Mouse (Mus musculus): Measurements from ENCODE around the gene Mrpl10. TPM values are rescaled to one million over a fixed set of nuclear protein-coding genes. Genes with fewer than 3 reads are reported as not detected.

Mrpl10 gene
- polyA plus RNA-seq, 1 experiment, result 77.5 TPM

DNA sequence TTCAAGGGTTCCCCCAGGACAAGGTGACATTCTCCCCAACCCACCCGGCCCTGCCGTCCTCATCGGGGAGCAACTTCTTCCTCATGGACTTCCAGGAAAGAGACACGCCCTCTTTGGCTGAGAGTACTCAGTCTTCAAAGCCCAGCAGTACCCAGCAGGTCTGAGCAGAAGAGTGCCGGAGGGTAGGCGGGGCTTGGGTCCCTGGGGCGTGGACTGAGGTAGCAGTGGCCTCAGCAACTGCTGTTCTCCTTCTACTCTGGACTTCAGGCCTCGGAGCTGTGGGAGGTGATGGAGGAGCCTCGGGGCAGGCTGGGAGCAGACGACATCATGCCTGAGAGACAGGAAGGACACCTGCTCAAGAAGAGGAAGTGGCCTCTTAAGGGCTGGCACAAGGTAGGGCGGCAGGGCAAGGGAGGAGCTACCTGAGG, 10.9 kb downstream of the Mrpl10 start:
- H3K4me3 ChIP-seq (ENCODE audit: insufficient read depth, poor library complexity, severe bottlenecking), result no peak overlapping the region
- H3K27me3 ChIP-seq (ENCODE audit: control insufficient read depth, insufficient read depth, insufficient read length), result no peaks in the 10 kb centered on the region
- H3K36me3 ChIP-seq (ENCODE audit: control insufficient read depth, insufficient read depth), result peaks cover 13% of the 10 kb centered on the region
- H3K79me3 ChIP-seq (ENCODE audit: low read depth), result no peaks in the 10 kb centered on the region
- H3K79me2 ChIP-seq (ENCODE audit: control insufficient read depth, insufficient read depth), result no peaks in the 10 kb centered on the region
- no peak overlapping the region for H3ac ChIP-seq (ENCODE audit: control insufficient read depth, insufficient read length, low read depth)
- no peak for TF ChIP-seq MYOD1 (IDR thresholded peaks at IDR 0.05; ENCODE audit: control insufficient read depth, insufficient read length, low read depth)
- no peak for TF ChIP-seq CEBPB (IDR thresholded peaks at IDR 0.05; ENCODE audit: low read depth)
- TF ChIP-seq FOSL1 (IDR thresholded peaks at IDR 0.05; ENCODE audit: insufficient read depth, low read length, poor library complexity, severe bottlenecking), result no peak
- TF ChIP-seq MAX (IDR thresholded peaks at IDR 0.05), result no peak
- TF ChIP-seq MYOG (IDR thresholded peaks at IDR 0.05; ENCODE audit: control insufficient read depth, extremely low read depth, insufficient read length), result no peak
- no peak for TF ChIP-seq CTCF (IDR thresholded peaks at IDR 0.05; ENCODE audit: control insufficient read depth, insufficient read depth, insufficient read length)
- TF ChIP-seq USF1 (IDR thresholded peaks at IDR 0.05; ENCODE audit: low read depth), result no peak

DNA sequence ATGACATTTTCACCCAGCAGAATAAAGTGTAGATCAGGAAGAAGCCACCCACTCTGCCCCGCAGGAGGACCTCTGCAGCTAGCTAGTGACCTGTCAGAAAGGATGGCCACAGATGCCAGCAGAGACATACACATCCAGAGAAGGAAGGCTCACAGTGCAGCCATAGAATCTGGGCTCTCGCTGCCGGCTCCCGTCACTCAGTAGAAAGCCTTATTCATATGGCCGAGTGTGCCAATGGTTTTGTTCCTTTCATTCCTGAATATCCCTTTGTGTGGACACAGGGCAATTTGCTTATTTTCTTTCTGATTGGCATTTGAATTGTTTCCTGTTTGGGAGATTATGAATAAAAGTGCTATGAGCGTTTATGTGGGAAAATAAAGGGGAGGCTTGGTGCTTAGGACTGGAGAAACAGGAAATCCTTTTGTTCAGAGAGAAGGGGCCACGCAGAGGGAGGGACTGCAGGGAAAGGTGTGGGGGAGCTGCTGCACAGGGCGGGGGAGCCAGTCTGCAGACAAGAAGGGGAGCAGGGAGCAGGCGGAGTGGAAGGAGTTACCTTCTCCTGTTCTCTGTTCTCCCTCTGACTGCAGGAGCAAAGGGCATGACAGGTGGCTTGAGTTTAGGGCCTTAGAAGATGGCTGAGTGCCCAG, 22.0 kb downstream of the Mrpl10 start:
- no peak overlapping the region for H3K4me3 ChIP-seq (ENCODE audit: insufficient read depth, poor library complexity, severe bottlenecking)
- H3K79me3 ChIP-seq (ENCODE audit: low read depth), result no peaks in the 10 kb centered on the region
- no peak overlapping the region for H3ac ChIP-seq (ENCODE audit: control insufficient read depth, insufficient read length, low read depth)
- no peaks in the 10 kb centered on the region for H3K36me3 ChIP-seq (ENCODE audit: control insufficient read depth, insufficient read depth)
- no peak for TF ChIP-seq CTCF (IDR thresholded peaks at IDR 0.05; ENCODE audit: control insufficient read depth, insufficient read depth, insufficient read length)
- TF ChIP-seq FOSL1 (IDR thresholded peaks at IDR 0.05; ENCODE audit: insufficient read depth, low read length, poor library complexity, severe bottlenecking), result no peak
- TF ChIP-seq USF1 (IDR thresholded peaks at IDR 0.05; ENCODE audit: low read depth), result no peak
- no peak for TF ChIP-seq MYOG (IDR thresholded peaks at IDR 0.05; ENCODE audit: control insufficient read depth, extremely low read depth, insufficient read length)
- TF ChIP-seq MYOD1 (IDR thresholded peaks at IDR 0.05; ENCODE audit: control insufficient read depth, insufficient read length, low read depth), result no peak
- TF ChIP-seq MAX (IDR thresholded peaks at IDR 0.05), result no peak
- TF ChIP-seq CEBPB (IDR thresholded peaks at IDR 0.05; ENCODE audit: low read depth), result no peak
- H3K27me3 ChIP-seq (ENCODE audit: control insufficient read depth, insufficient read depth, insufficient read length), result no peaks in the 10 kb centered on the region
- no peaks in the 10 kb centered on the region for H3K79me2 ChIP-seq (ENCODE audit: control insufficient read depth, insufficient read depth)

DNA sequence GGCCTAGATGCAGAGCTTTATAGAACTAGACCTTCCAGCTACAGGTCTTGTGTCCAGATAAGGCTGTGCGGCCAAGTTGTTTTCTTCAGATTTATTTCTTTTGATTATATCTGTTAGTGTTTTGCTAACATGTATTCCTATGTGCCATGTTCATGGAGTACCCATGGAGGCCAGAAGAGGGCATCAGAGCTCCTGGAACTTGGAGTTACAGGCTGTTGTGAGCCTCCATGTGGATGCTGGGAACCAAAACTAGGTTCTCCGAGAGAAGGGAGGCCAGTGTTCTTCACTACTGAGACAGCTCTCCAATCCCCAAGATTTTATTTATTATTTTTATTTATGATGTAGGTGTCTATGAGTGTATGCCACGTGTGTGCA, 22.5 kb downstream of the Mrpl10 start:
- H3K79me2 ChIP-seq (ENCODE audit: control insufficient read depth, insufficient read depth), result no peaks in the 10 kb centered on the region
- TF ChIP-seq MYOG (IDR thresholded peaks at IDR 0.05; ENCODE audit: control insufficient read depth, extremely low read depth, insufficient read length) (no peak), MAX (IDR thresholded peaks at IDR 0.05) (no peak), FOSL1 (IDR thresholded peaks at IDR 0.05; ENCODE audit: insufficient read depth, low read length, poor library complexity, severe bottlenecking) (no peak), CEBPB (IDR thresholded peaks at IDR 0.05; ENCODE audit: low read depth) (no peak), MYOD1 (IDR thresholded peaks at IDR 0.05; ENCODE audit: control insufficient read depth, insufficient read length, low read depth) (no peak), USF1 (IDR thresholded peaks at IDR 0.05; ENCODE audit: low read depth) (no peak), CTCF (IDR thresholded peaks at IDR 0.05; ENCODE audit: control insufficient read depth, insufficient read depth, insufficient read length) (no peak)
- no peak overlapping the region for H3ac ChIP-seq (ENCODE audit: control insufficient read depth, insufficient read length, low read depth)
- H3K4me3 ChIP-seq (ENCODE audit: insufficient read depth, poor library complexity, severe bottlenecking), result no peak overlapping the region
- H3K79me3 ChIP-seq (ENCODE audit: low read depth), result no peaks in the 10 kb centered on the region
- no peaks in the 10 kb centered on the region for H3K27me3 ChIP-seq (ENCODE audit: control insufficient read depth, insufficient read depth, insufficient read length)
- no peaks in the 10 kb centered on the region for H3K36me3 ChIP-seq (ENCODE audit: control insufficient read depth, insufficient read depth)

- no peak overlapping the region for H3K4me3 ChIP-seq (ENCODE audit: insufficient read depth, poor library complexity, severe bottlenecking)
- H3ac ChIP-seq (ENCODE audit: control insufficient read depth, insufficient read length, low read depth), result no peak overlapping the region
- H3K79me3 ChIP-seq (ENCODE audit: low read depth), result no peaks in the 10 kb centered on the region
- TF ChIP-seq CEBPB (IDR thresholded peaks at IDR 0.05; ENCODE audit: low read depth) (peak; percentile 87), MYOG (IDR thresholded peaks at IDR 0.05; ENCODE audit: control insufficient read depth, extremely low read depth, insufficient read length) (no peak)
- no peaks in the 10 kb centered on the region for H3K36me3 ChIP-seq (ENCODE audit: control insufficient read depth, insufficient read depth)
- no peaks in the 10 kb centered on the region for H3K27me3 ChIP-seq (ENCODE audit: control insufficient read depth, insufficient read depth, insufficient read length)
- H3K79me2 ChIP-seq (ENCODE audit: control insufficient read depth, insufficient read depth), result no peaks in the 10 kb centered on the region
Observed at GRCm38 (mm10) chr11:97065538-97066295, 24.4 kb downstream of the Mrpl10 start.

DNA sequence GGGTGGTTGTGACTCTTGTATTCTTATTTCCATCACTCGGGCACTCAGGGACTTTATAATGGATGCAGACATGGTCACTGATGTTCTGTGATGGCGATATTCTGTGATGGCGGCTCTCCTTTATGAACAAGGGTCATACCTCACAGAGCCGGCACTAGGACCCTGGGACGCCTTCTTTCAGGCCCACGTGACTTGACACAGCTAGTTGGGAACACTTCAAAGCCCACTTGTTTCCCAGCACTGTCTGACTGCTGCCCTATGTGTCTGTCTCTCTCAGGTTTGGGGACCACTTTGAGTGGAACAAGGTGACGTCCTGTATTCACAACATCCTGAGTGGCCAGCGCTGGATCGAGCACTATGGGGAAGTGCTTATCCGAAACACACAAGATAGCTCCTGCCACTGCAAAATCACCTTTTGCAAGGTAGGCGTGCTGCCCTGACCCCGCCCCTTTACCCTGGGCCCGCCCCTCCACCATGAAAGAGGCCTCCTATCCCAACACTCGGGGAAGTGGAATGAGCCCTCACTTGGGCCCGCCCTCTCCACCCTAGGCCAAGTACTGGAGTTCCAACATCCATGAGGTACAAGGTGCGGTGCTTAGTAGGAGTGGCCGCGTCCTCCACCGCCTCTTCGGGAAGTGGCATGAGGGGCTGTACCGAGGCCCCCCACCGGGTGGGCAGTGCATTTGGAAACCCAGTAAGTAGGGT, 25.4 kb downstream of the Mrpl10 start:
- Histone ChIP-seq H3ac (ENCODE audit: control insufficient read depth, insufficient read length, low read depth) (no peak overlapping the region), H3K79me3 (ENCODE audit: low read depth) (no peaks in the 10 kb centered on the region), H3K79me2 (ENCODE audit: control insufficient read depth, insufficient read depth) (no peaks in the 10 kb centered on the region), H3K4me3 (ENCODE audit: insufficient read depth, poor library complexity, severe bottlenecking) (no peak overlapping the region), H3K27me3 (ENCODE audit: control insufficient read depth, insufficient read depth, insufficient read length) (no peaks in the 10 kb centered on the region), H3K36me3 (ENCODE audit: control insufficient read depth, insufficient read depth) (no peaks in the 10 kb centered on the region)
- peak; percentile 2 for TF ChIP-seq USF1 (IDR thresholded peaks at IDR 0.05; ENCODE audit: low read depth)
- TF ChIP-seq FOSL1 (IDR thresholded peaks at IDR 0.05; ENCODE audit: insufficient read depth, low read length, poor library complexity, severe bottlenecking), result no peak
